Mouse (Mus musculus) MEL (cell line): ENCODE data around the gene Prmt9.

Experiments
- CHD1 ChIP-seq: IDR thresholded peaks from 2 replicates; pipeline ENCODE4 v1.6.1; 2012; ENCODE audit warnings: low read depth, mild to moderate bottlenecking, inconsistent platforms, low read length, improper control_type of control experiment
- CTCF ChIP-seq, 3 experiments: IDR thresholded peaks in 2 of 3; conservative IDR thresholded peaks in 1 of 3; 2 replicates each; pipeline ENCODE4 v1.5.1; 2011 to 2012; ENCODE audit warnings: low read length in 3 of 3, low read depth in 2 of 3, mild to moderate bottlenecking in 2 of 3, improper control_type of control experiment in 1 of 3, inconsistent platforms in 1 of 3, mixed read lengths in 1 of 3, moderate library complexity in 1 of 3; ENCODE audit not compliant: control insufficient read depth in 1 of 3, insufficient read depth in 1 of 3, poor library complexity in 1 of 3, severe bottlenecking in 1 of 3
- EP300 ChIP-seq, 2 experiments: IDR thresholded peaks; 2 replicates each; pipeline ENCODE4 v1.6.1; 2011; ENCODE audit warnings: improper control_type of control experiment in 2 of 2, low read length in 2 of 2, low read depth in 1 of 2, mild to moderate bottlenecking in 1 of 2
- HCFC1 ChIP-seq: IDR thresholded peaks from 2 replicates; pipeline ENCODE4 v1.6.1; 2012; ENCODE audit warnings: low read depth, mild to moderate bottlenecking, inconsistent platforms, low read length, improper control_type of control experiment, moderate library complexity
- MXI1 ChIP-seq: IDR thresholded peaks from 2 replicates; pipeline ENCODE4 v1.6.1; 2011; ENCODE audit warnings: mild to moderate bottlenecking, low read depth, low read length, improper control_type of control experiment
- MYC ChIP-seq: IDR thresholded peaks from 2 replicates; pipeline ENCODE4 v1.6.1; 2011; ENCODE audit warnings: low read depth, mild to moderate bottlenecking, low read length, improper control_type of control experiment, moderate library complexity
- NELFE ChIP-seq: IDR thresholded peaks from 2 replicates; pipeline ENCODE4 v1.6.1; 2011; ENCODE audit warnings: low read depth, low read length, improper control_type of control experiment
- POLR2A ChIP-seq, 2 experiments: IDR thresholded peaks; 2 replicates each; pipeline ENCODE4 v1.6.1; 2011 to 2012; ENCODE audit warnings: low read length in 2 of 2, mild to moderate bottlenecking in 2 of 2, control low read depth in 1 of 2, improper control_type of control experiment in 1 of 2, low read depth in 1 of 2, moderate library complexity in 1 of 2; ENCODE audit not compliant: control insufficient read depth in 1 of 2, insufficient read depth in 1 of 2, poor library complexity in 1 of 2
- SIN3A ChIP-seq: IDR thresholded peaks from 2 replicates; pipeline ENCODE4 v1.6.1; 2012; ENCODE audit warnings: low read length, improper control_type of control experiment, inconsistent platforms
- TBP ChIP-seq: IDR thresholded peaks from 2 replicates; pipeline ENCODE4 v1.8.0; 2011; ENCODE audit warnings: low read depth, low read length, improper control_type of control experiment
- TCF12 ChIP-seq: IDR thresholded peaks from 2 replicates; pipeline ENCODE4 v1.6.1; 2014; ENCODE audit warnings: low read depth, mild to moderate bottlenecking, inconsistent platforms, low read length, improper control_type of control experiment, moderate library complexity
- ZMIZ1 ChIP-seq: IDR thresholded peaks from 2 replicates; pipeline ENCODE4 v1.6.1; 2012; ENCODE audit warnings: low read depth, mild to moderate bottlenecking, inconsistent platforms, low read length, improper control_type of control experiment, moderate library complexity

DNA sequence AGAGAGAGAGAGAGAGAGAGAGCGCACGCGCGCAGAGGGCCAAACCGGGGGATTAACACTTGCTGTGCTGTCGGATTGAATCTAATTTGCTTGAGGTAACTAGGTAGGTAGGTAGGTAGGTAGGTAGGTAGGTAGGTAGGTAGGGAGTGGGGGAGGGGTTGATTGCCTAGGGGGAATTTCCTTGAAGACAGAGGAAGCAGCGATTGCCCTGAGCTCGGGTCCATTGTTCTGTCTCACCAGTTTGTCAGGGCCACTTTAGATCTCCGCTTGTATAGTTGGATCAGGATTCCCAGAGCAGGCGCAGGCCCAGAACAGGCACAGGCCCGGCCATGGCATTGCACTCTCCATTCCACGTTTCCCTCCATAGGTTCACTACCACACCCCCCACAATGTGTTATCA, 12.4 kb upstream of the Prmt9 start:
- TF ChIP-seq HCFC1: no peak
- TF ChIP-seq EP300 (IDR thresholded peaks at IDR 0.05; ENCODE audit: low read depth in 1 of 2, low read length in 2 of 2): no peak
- TF ChIP-seq NELFE: no peak
- TF ChIP-seq CTCF (IDR thresholded peaks at IDR 0.05 in 2 of 3, conservative IDR thresholded peaks at IDR 0.05 in 1 of 3; ENCODE audit: control insufficient read depth in 1 of 3, insufficient read depth in 1 of 3, low read depth in 2 of 3, low read length in 3 of 3, poor library complexity in 1 of 3, severe bottlenecking in 1 of 3): no peak
- TF ChIP-seq POLR2A (IDR thresholded peaks at IDR 0.05; ENCODE audit: control insufficient read depth in 1 of 2, insufficient read depth in 1 of 2, low read depth in 1 of 2, low read length in 2 of 2, poor library complexity in 1 of 2): no peak
- no peak for TF ChIP-seq CHD1
- TF ChIP-seq MXI1: no peak
- TF ChIP-seq ZMIZ1: no peak
- TF ChIP-seq SIN3A: no peak
- TF ChIP-seq TBP: no peak
- no peak for TF ChIP-seq MYC
- TF ChIP-seq TCF12: no peak
